Mouse (Mus musculus): ENCODE measurements around the gene Arl4d. TPM values are rescaled to one million over a fixed set of nuclear protein-coding genes. Genes with fewer than 3 reads are reported as not detected.
"Not testable (repeated sequence)": the region's sequence is repeated elsewhere in the genome, so short reads cannot be mapped to it uniquely, and the experiment has no call there.

Arl4d gene
- 1.7 TPM in 2 replicates for polyA plus RNA-seq (2014; fragmentation: Nextera tagmentation; extraction: Ambion mirVana)

DNA sequence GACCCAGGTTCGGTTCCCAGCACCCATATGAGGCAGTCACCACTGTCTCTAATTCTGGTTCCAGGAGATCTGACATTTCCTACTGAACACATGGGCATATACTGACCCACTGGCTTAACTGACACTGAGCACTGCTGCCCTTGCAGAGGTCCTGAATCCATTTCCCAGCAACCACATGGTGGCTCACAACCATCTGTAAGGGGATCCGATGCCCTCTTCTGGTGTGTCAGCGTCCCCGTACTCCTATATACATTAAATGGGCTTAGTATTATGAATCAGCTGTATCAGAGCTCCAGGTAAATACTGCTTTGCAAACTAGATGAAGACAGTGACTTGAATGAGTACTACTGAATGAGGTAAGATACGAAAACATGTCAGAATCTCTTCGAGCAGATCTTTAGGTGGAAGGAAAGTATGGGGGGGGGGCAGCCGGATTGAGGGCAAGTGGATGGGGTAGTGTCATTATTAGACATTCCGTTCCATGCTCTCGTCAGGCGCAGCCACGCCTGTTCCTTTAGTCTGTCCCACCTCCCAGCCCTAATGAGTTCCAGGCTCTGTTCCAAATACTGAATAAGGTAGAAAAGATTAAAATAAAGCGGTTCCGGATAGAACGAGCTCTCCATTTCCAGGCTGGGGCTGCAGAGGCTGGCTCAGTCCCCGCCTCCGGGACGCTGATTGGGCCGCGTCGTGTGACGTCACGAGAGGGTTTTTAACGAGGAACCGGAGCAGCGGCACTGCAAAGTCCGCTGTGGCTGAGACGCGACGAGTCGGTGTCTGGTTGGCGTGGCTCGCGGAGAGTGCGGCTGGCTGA, at the start of gene Arl4d:
Arl4d (plus strand) TSS at position 717 of the 811 bp plus-strand sequence.
- Histone ChIP-seq H3K9ac (ENCODE audit: low read length) (peak within 1 kb of the TSS; percentile 12; the same call in 1 of the 2 replicates), H3K27me3 (ENCODE audit: control insufficient read depth, insufficient read depth, low read length) (no peaks in the 10 kb centered on the region), H3K36me3 (ENCODE audit: control insufficient read depth, insufficient read depth, low read length) (no peaks in the 10 kb centered on the region), H3K27ac (replicated peaks; ENCODE audit: low read depth, low read length) (no peak within 1 kb of the TSS), H3K4me1 (ENCODE audit: control insufficient read depth, insufficient read depth, low read length) (no peaks in the 10 kb centered on the region), H3K9me3 (ENCODE audit: control insufficient read depth, low read length) (no peaks in the 10 kb centered on the region), H3K4me2 (ENCODE audit: low read depth, severe bottlenecking) (peak within 1 kb of the TSS; percentile 60), H3K4me3 (ENCODE audit: low read depth, low read length) (peak within 1 kb of the TSS; percentile 49)
- ATAC-seq (ENCODE audit: insufficient number of reproducible peaks, low FRiP score, low TSS enrichment, low read depth), result peak; percentile 90; the same call in 1 of the 2 replicates
- peak; percentile 95 for DNase-seq (ENCODE audit: low spot score)
- WGBS, result 8% methylated on average over 34 of the region's 34 CpGs

DNA sequence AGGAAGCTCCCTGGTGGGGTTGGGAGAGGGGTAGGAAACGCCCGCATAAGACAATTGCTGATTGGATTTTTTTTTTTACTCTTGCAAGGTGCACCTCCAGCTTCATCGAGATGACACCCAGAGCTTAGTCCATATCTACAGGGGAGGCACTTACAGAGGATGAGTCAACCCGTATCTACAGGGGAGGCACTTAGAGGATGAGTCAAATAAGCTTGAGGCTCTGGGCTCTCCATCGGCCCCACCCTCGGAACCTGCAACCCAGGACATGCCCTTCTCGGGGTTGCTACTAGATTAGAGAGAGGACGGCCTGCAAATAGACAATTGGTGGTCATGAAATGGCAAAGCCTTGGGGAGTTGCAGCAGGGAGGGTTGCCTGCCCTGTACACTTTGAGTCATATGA, 49.2 kb upstream of the Arl4d start:
- H3K27me3 ChIP-seq (ENCODE audit: control insufficient read depth, insufficient read depth, low read length), result no peaks in the 10 kb centered on the region
- whole genome bisulfite sequencing, result 92% methylated on average over 8 of the region's 8 CpGs
- H3K4me3 ChIP-seq (ENCODE audit: low read depth, low read length), result no peak overlapping the region
- H3K9me3 ChIP-seq (ENCODE audit: control insufficient read depth, low read length), result no peaks in the 10 kb centered on the region
- no peaks in the 10 kb centered on the region for H3K36me3 ChIP-seq (ENCODE audit: control insufficient read depth, insufficient read depth, low read length)
- no peak for DNase-seq (ENCODE audit: low spot score)
- ATAC-seq (ENCODE audit: insufficient number of reproducible peaks, low FRiP score, low TSS enrichment, low read depth), result no peak
- H3K9ac ChIP-seq (ENCODE audit: low read length), result no peak overlapping the region
- H3K27ac ChIP-seq (replicated peaks; ENCODE audit: low read depth, low read length), result no peak overlapping the region
- no peak overlapping the region for H3K4me2 ChIP-seq (ENCODE audit: low read depth, severe bottlenecking)
- H3K4me1 ChIP-seq (ENCODE audit: control insufficient read depth, insufficient read depth, low read length), result peaks cover 11% of the 10 kb centered on the region

DNA sequence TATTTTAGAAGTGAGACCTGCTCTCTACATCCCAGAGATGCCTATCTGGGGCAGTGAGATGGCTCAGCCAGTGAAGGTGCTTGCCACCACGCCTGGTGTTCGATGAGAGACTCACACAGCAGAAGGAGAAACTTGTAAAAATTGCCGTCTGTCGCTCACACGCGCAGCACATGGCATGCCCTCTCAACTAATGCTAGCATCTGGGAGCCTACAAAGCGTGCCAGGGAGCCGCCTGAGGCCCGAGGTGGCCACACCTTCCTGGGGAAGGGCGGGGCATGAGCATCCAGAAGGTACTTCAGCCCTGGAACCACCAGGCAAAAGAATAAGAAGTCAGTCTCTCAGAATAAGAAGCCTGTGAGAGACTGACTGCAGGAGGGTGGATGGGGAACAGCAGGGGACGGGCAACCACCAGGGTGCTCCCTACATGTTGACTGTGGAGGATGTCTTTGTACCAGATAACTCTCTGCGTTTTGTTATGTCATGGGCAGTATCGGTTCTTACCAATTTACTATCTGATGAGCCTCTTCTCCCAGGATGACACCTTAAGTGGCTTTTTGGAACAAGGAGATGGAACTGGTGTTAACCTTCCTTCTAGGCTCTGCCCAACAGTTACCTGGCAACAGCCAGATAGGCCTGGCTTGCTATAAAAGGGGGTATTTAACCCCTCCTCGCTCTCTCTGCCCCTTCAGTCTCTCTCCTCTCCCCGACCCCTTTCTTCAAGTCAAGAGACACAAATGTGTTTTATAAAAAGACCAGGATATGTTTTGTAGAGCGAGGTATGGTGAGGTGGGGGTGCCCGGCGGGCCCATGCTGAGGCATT, 48.2 kb upstream of the Arl4d start:
- no peak overlapping the region for H3K9ac ChIP-seq (ENCODE audit: low read length)
- no peaks in the 10 kb centered on the region for H3K36me3 ChIP-seq (ENCODE audit: control insufficient read depth, insufficient read depth, low read length)
- H3K9me3 ChIP-seq (ENCODE audit: control insufficient read depth, low read length), result no peaks in the 10 kb centered on the region
- H3K27ac ChIP-seq (replicated peaks; ENCODE audit: low read depth, low read length), result no peak overlapping the region
- DNase-seq (ENCODE audit: low spot score) (peak; percentile 36), ATAC-seq (ENCODE audit: insufficient number of reproducible peaks, low FRiP score, low TSS enrichment, low read depth) (no peak)
- peak overlapping the region; percentile 13; the same call in 1 of the 2 replicates for H3K4me2 ChIP-seq (ENCODE audit: low read depth, severe bottlenecking)
- 20% methylated on average over 18 of the region's 18 CpGs for WGBS
- peaks cover 11% of the 10 kb centered on the region for H3K4me1 ChIP-seq (ENCODE audit: control insufficient read depth, insufficient read depth, low read length)
- no peaks in the 10 kb centered on the region for H3K27me3 ChIP-seq (ENCODE audit: control insufficient read depth, insufficient read depth, low read length)
- no peak overlapping the region for H3K4me3 ChIP-seq (ENCODE audit: low read depth, low read length)

DNA sequence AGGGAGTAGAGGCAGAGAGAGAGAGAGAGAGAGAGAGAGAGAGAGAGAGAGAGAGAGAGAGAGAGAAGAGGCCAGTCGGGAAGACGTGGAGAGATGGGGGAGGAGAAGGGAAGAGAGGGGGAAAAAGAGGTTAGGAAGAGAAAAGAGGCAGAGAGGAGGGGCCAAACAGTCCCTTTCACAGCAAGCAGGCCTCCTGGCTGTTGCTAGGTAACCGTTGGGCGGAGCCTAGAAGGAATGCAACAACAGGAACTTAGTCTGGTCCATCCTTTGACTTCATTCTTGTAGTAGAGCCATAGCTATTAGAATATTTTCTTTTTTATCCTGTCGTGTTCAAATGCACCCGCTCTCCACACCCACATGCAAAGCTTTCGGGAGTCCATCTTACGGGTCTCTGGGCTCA, 47.5 kb upstream of the Arl4d start:
- no peaks in the 10 kb centered on the region for H3K36me3 ChIP-seq (ENCODE audit: control insufficient read depth, insufficient read depth, low read length)
- H3K9me3 ChIP-seq (ENCODE audit: control insufficient read depth, low read length), result no peaks in the 10 kb centered on the region
- H3K9ac ChIP-seq (ENCODE audit: low read length), result no peak overlapping the region
- peak overlapping the region; percentile 24; the same call in 1 of the 2 replicates for H3K4me2 ChIP-seq (ENCODE audit: low read depth, severe bottlenecking)
- no peaks in the 10 kb centered on the region for H3K27me3 ChIP-seq (ENCODE audit: control insufficient read depth, insufficient read depth, low read length)
- no peak overlapping the region for H3K4me3 ChIP-seq (ENCODE audit: low read depth, low read length)
- DNase-seq (ENCODE audit: low spot score), result peak; percentile 80
- WGBS, result 12% methylated on average over 8 of the region's 8 CpGs
- no peak for ATAC-seq (ENCODE audit: insufficient number of reproducible peaks, low FRiP score, low TSS enrichment, low read depth)
- peaks cover 11% of the 10 kb centered on the region for H3K4me1 ChIP-seq (ENCODE audit: control insufficient read depth, insufficient read depth, low read length)
- 0 out of 2 replicates have a peak overlapping the region, but pooled peaks have one; percentile 42 for H3K27ac ChIP-seq (replicated peaks; ENCODE audit: low read depth, low read length)

DNA sequence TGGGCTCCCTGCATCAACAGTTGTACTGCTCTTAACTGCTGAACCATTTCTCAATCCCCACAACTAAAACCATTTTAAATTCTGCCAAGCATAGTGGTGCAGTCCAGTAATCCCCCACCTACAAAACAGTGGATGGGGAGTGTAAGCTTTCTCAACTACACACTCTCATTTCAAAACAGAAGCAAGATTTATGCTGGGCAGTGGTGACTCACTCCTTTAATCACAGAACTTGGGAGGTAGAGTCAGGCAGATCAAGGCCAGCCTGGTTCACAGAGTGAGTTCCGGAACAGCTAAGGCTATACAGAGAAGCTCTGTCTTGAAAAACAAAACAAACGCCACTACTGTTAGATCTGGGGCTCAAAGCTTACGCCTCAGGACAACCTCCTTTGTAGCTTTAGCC, 46.7 kb upstream of the Arl4d start:
- peaks cover 11% of the 10 kb centered on the region for H3K4me1 ChIP-seq (ENCODE audit: control insufficient read depth, insufficient read depth, low read length)
- no peak overlapping the region for H3K4me3 ChIP-seq (ENCODE audit: low read depth, low read length)
- ATAC-seq (ENCODE audit: insufficient number of reproducible peaks, low FRiP score, low TSS enrichment, low read depth), result no peak

DNA sequence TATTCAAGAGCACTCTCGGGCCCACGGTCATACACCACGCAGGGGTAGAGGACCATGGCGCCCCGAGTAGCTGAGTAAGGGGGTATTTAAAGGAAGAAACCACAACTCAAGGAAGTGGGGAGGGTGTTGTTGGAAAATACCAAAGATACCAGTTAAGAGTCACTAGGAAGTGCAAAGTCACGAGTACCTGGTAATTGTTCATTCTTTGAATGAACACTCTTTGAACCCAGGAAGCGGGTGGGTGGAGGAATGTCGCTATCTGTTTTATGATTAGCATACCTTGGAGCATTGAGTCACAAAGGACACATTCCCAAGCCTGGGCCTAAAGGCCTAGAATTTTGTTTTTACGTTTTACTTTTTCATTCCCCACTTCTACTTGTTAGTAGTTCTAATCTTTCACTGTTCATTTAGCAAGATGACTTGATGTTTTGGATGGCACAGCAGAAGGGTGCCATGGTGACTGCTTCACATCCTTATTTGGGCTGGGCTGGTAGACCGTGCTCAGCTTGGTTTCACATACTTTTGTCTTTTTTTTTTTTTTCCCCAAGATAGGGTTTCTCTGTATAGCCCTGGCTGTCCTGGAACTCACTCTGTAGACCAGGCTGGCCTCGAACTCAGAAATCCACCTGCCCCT, 45.2 kb upstream of the Arl4d start:
- H3K27me3 ChIP-seq (ENCODE audit: control insufficient read depth, insufficient read depth, low read length); H3K9ac ChIP-seq (ENCODE audit: low read length); H3K36me3 ChIP-seq (ENCODE audit: control insufficient read depth, insufficient read depth, low read length); H3K4me2 ChIP-seq (ENCODE audit: low read depth, severe bottlenecking); H3K4me3 ChIP-seq (ENCODE audit: low read depth, low read length); DNase-seq (ENCODE audit: low spot score); H3K9me3 ChIP-seq (ENCODE audit: control insufficient read depth, low read length); ATAC-seq (ENCODE audit: insufficient number of reproducible peaks, low FRiP score, low TSS enrichment, low read depth); H3K27ac ChIP-seq (replicated peaks; ENCODE audit: low read depth, low read length): not testable (repeated sequence)
- H3K4me1 ChIP-seq (ENCODE audit: control insufficient read depth, insufficient read depth, low read length), result peaks cover 11% of the 10 kb centered on the region
- WGBS, result 89% methylated on average over 11 of the region's 11 CpGs

More for the DNA sequence above, 46.7 kb upstream of the Arl4d start:
- Histone ChIP-seq H3K4me2 (ENCODE audit: low read depth, severe bottlenecking) (no peak overlapping the region), H3K9ac (ENCODE audit: low read length) (no peak overlapping the region), H3K36me3 (ENCODE audit: control insufficient read depth, insufficient read depth, low read length) (no peaks in the 10 kb centered on the region), H3K27me3 (ENCODE audit: control insufficient read depth, insufficient read depth, low read length) (no peaks in the 10 kb centered on the region), H3K9me3 (ENCODE audit: control insufficient read depth, low read length) (no peaks in the 10 kb centered on the region), H3K27ac (replicated peaks; ENCODE audit: low read depth, low read length) (no peak overlapping the region)
- WGBS, result 87% methylated on average over 3 of the region's 3 CpGs
- DNase-seq (ENCODE audit: low spot score), result no peak

DNA sequence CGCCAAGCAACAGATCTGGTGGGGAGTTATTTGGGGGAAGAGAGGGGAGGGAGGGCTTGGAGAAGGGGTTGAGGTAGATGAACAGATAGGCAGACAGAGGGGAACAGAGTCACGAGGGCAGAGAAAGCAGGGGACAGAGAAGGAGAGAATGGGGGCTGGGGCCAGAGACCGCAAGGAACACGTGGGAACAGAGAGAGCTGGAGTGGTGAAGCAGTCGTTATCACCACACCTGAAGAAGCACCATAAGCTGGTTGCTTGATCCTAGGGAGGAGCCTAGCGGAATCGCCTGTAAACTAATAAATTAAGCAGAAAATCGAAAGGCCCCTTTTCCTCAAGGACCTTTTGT, 38.7 kb upstream of the Arl4d start:
- H3K27ac ChIP-seq (replicated peaks; ENCODE audit: low read depth, low read length), result peak overlapping the region; percentile 99; the same call in 1 of the 2 replicates
- peak; percentile 48; the same call in 1 of the 2 replicates for ATAC-seq (ENCODE audit: insufficient number of reproducible peaks, low FRiP score, low TSS enrichment, low read depth)
- H3K4me1 ChIP-seq (ENCODE audit: control insufficient read depth, insufficient read depth, low read length), result no peaks in the 10 kb centered on the region
- H3K9ac ChIP-seq (ENCODE audit: low read length), result peak overlapping the region; percentile 66
- no peaks in the 10 kb centered on the region for H3K27me3 ChIP-seq (ENCODE audit: control insufficient read depth, insufficient read depth, low read length)
- H3K4me3 ChIP-seq (ENCODE audit: low read depth, low read length), result peak overlapping the region; percentile 33
- no peaks in the 10 kb centered on the region for H3K36me3 ChIP-seq (ENCODE audit: control insufficient read depth, insufficient read depth, low read length)
- no peaks in the 10 kb centered on the region for H3K9me3 ChIP-seq (ENCODE audit: control insufficient read depth, low read length)
- 4% methylated on average over 8 of the region's 8 CpGs for WGBS
- no peak for DNase-seq (ENCODE audit: low spot score)
- H3K4me2 ChIP-seq (ENCODE audit: low read depth, severe bottlenecking), result peak overlapping the region; percentile 58

Measured in limb, embryonic 11.5 days (tissue).